Mouse (Mus musculus) small intestine, adult 2 months (tissue): Measurements from ENCODE around the gene Tnfsf18.

Source experiments
- CTCF ChIP-seq: fragments of 200-500 bp; IDR thresholded peaks from 2 replicates; pipeline ENCODE4 v1.5.1; 2012; ENCODE audit warnings: low read depth, mild to moderate bottlenecking, control low read depth, inconsistent platforms, low read length, moderate library complexity, mixed read lengths; ENCODE audit not compliant: insufficient replicate concordance, insufficient read length; ENCODE audit errors: extremely low read depth
- POLR2A ChIP-seq: fragments of 200-500 bp; IDR thresholded peaks from 2 replicates; pipeline ENCODE4 v1.6.1; 2012; ENCODE audit warnings: low read depth, mild to moderate bottlenecking, control low read depth, inconsistent platforms, low read length, moderate library complexity

GRCm38 (mm10) chr1:161482211-161482610 is 12.2 kb upstream of the Tnfsf18 start:
- TF ChIP-seq CTCF (no peak), POLR2A (no peak)
